Mouse (Mus musculus) mesoderm, embryonic 11.5 days (tissue): ENCODE measurements at regions not wholly inside any gene's neighbourhood (a gene's known extent, or its start where the extent isn't known, plus 50 kb on each side); places are given as distances from the start of the nearest gene placed in this dataset.

Experiments used
- DNase-seq: peaks from one replicate; pipeline ENCODE4 v3.0.0-alpha.2; 2012; ENCODE audit warnings: low read depth, low spot score

DNA sequence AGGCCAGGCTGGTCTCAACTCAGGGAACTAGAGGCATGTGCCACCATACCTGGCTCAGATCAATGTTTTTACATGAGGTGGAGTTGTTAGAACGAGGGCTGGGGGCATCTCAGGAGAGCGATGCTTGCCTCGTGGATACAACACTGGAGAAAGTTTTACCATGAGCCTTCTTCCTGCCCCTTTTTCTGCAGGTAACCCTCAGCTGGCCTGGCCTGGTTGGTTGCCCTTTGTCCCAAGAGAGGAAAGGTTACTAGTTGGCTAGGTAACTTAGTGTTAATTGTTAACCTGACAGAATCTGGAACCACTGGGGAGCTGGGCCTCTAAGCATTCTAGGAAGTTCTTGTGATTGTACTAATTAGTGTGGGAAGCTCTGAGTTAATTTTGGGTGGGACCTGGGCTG, 81.0 kb upstream of the Sertad2 start:
- DNase-seq: no peak

DNA sequence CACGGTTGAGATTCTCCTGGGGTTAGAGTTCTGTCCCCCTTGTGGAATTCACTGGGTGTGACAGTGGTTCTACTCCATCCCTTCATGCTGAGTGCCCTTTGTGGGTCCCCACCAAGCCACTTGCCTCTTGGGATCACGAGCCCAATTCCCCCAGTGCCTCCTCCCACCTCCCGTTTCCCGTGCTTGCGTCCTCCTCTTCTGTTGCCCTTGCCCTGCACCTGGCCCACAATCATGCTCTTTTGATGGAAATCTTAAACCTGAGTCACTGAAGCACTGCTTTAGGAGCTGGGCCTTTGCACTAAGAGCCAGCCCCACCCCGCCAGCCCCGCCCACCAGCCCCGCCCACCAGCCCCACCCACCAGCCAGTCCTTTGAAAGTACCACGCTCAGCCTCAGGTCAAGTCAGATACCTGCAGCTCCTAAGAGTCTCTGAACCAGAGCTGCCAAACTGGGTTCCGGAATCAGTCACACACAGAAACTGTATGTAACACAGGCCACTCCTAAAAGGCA, 79.8 kb upstream of the Sertad2 start:
- DNase-seq: no peak

DNA sequence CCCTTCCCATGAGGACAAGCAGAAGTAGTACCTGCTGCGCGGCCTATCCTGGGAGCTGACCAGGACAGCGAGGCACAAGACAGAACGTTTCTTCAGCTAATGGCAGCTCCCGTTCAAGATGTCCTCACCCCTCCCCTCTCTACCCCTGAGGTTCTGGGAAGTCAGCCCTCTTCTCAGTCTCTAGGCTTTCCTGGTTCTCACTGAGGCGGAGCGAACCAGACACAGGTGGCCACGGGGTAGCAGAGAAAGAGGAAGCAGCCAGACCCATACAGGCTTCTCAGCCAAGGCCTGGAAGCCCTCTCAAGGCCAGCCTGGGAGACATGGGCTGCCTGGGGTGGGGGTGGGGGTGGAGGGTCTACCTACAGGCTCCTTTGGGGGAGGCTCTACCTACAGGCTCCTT, 78.5 kb upstream of the Sertad2 start:
- DNase-seq: no peak

DNA sequence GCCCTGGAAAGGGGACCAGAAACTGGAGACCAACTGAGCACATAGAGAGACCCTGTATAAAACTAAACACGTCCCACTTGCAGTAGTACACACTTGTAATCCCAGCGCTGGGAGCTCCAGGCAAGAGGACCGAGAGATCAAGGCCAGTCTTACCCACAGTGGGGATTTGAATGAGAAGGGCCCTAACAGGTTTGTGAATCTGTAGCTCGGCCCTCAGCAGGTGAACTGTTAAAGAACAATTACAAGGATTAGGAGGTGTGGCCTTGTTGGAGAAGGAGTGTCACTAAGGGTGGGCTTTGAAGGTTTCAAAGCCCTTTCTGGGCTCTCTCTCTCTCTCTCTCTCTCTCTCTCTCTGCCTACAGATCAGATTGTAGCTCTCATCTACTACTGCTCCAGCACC, 76.5 kb upstream of the Sertad2 start:
- no peak for DNase-seq

DNA sequence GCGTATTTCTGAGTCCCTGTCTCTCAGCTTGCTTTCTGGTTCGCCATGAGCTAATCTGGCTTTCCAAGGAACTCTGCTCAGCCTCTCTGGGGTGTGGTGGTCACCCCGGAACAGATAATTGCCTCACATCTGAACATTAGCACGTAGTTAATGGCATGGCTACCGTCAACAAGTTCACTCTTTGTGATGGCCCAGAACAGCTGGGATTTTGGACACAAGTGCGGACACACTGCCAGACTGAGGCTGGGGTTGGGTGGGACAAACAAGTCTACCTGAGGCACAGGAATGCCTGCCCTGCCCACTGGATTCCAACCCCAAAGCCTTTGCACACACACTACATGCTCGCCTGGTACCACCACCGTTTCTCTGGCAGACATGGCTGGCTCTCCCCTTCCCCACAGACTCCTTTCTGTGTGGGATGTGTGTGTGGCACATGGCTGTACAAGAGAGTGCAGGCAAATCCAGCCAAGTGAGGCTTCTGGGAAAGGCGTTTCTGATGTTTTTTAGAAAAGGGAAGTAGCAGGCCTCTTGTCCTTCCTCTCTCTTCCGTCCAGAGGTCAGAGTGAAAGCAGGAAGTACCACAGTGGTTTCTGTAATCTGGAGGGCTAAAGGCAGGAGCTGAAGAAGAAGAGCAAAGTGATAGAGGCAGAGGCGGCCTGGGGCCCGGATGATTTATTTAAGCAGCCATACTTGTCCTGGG, 74.6 kb upstream of the Sertad2 start:
- DNase-seq: no peak

DNA sequence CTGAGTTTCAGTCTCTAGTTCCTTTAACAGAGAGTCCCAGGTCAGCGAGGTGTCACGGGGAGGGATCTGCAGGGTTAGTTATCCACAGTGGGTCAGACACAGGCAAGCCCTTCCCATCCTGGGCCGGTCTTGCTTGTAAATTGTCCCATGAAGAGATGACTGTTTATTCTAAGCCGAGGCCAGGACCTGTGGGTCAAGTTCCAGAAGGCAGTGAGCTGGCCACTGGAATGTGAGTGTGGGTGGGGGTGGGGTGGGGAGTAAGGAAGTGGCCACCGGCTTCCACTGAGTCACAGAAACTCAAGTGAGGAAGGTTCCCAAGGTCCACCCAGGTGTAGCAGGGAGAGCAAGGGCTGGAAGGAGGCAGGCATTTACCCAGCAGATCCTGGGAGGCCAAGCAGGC, 73.7 kb upstream of the Sertad2 start:
- DNase-seq: peak; percentile 37

DNA sequence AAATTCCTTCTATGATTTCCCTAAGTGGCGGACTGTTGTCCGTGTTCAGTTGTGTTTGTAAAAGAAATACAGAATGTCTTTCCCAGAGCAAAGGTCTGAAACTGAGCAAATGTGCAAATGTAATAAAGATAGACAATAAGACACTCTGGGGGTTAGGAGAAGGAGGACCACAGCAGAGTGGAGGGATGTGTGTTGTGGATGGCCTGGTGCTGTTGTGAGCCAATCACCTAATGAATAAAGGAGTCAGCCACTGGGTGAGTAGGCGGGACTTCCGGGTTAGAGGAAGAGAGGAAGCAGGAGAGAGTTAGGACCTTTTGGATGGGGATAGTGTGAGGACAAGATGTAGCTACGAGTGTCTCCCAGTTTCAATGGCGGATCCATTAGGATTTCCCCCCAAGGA, 72.7 kb upstream of the Sertad2 start:
- DNase-seq: no peak

DNA sequence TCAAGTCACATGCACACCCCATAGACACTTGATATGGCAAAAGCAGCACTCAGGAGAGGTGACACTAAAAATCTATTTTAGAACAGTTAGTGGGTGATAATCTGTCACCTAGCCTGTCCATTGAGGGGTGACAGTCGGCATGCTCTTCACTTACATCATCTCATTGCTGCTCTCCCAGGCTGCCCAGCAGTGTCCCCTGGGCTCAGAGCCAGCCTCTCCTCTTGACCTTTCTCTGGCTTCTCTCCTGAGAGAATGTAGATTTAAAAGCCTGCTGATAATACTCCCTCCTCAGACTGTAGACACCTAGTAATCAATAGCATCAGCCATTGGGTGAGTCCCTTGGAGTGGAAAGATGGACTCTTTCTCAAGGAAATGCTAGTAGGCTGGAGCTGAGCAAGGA, 70.7 kb upstream of the Sertad2 start:
- no peak for DNase-seq

DNA sequence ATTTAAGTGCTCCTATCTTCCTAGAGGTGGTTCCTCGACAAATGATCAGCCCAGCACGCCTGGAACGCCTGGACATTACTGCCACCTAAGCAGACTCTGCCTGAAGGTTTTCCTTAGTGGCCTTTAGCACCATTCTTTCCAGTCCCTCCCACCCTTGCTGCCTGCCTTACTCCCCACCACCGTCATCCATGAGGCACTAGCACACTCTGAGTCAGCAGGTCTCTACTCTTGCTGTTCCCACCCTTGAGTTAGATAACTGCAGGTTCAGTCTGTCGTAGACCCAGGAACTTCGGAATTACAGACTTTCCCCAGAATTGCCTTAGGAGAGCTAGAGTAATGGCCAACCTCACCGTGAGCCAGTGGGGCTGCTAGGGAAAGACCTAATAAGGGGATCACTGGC, 67.4 kb upstream of the Sertad2 start:
- no peak for DNase-seq

DNA sequence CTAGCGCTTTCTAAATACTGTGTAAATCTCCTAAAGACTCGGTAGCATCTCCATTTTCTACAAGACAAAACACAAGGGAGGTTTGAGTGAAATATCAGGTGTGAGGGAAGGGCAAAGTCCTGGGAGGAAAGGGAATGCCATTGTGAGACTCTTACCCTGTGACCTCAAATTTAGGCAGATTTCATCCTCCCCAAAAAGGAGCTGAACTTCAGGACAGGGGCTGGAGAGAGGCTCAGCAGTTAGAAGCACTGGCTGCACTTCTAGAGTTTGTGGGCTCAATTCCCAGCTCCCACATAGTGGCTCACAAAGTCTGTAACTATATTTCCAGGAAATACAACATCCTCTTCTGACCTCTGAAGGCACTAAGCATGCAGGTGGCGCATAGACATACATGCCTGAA, 66.6 kb upstream of the Sertad2 start:
- DNase-seq: no peak

DNA sequence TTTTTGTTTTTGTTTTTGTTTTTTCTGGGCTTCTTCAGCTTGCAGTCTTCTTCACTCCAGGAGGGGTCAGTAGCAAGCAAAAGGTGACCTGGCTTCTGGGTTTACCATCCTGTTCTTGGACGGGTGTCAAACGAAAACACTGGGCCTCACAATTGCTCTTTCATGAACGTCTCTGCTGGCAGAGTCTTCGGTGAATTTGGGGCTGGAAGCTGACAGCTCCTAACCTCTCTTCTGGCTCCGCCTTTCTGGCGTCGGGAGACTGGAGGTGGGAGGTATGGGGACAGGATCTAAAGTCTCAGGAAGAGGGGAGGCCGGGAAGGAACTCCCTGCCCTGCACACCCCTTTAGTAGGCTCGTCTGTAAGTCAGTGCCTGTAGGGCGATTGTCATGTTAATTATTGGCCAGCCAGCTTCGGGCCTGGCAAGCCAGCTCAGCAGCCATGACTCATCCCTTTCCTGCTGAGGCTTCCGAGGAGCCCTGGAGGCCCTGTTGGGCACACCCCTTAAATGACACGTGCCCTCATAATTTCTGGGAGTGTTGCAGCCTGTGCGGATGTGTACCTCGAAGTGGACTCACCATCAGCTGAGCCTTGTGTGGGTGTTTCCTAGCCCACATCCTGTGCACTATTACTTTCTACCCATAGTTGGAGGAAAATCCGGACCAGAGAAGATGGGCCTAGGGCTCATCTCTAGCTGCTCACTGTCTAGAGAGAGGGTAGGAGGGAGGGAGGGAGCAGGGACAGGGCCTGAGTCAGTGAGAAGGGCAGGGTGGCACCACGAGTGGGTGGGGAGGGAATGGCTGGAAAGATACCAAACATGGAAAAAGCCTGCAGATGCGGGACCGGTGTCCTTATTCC, 65.6 kb upstream of the Sertad2 start:
- peak; percentile 52 for DNase-seq

DNA sequence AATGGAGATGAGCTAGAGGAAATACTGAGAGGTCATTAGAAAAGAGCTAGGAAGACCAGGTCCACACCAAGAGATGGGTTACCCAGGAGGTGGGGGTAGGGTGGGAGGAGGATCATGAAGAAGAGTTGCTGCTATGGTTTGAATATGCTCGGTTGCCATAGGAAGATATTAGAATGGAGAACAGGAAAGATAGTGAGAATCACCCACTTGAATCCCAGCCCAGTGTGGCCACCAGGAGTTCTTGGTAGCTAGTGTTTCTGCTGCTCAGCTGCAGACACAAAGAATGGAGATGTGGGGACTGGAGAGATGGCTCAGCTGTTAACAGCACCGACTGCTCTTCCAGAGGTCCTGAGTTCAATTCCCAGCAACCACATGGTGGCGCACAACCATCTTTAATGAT, 62.4 kb upstream of the Sertad2 start:
- DNase-seq: no peak

DNA sequence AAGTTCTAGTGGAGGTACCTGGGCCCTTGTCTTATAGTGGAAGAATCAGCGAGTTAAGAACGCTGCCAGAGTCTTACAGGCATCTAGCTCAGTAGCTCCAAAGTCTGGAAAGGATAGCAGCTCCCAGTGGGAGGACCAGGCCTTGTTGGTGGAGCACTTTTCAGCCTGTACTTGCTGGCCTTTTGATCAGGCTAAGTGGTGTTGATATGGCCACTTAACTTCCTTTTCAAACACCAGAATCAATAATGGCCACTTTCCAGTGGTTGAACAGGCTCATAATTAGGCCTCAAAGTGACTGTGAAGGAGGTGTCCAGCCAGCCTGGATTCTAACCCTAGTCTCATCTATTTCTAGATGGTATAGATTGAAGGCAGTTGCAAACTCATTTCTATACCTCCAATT, 57.7 kb upstream of the Sertad2 start:
- DNase-seq: no peak
